ENCODE assay signal across 26 mouse cellular contexts in the genomic region with DNA sequence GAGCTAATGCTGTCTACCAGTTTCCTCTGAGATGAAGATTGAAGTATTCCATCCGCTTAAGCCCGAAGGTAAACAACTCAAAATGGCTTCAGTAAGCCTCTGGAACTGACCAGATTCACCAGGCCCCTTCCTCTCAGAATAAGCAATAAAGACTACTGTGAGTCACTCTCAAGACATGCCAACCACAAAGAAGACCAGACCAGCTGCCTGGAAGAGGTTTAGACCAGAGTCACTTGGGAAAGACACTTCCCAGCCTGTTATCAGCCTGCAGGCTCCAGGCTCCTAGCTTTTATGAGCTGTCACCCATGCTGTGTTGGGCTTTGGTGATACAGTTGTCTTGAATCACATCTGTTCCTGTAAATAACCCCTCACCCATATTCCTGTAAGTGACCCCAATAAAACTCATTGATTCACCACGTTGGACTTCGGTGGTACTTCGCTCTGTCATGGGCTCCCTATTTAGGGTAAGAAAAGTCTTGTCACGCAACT. TPM values are rescaled to one million over a fixed set of nuclear protein-coding genes. Genes with fewer than 3 reads are reported as not detected.
"Had no signal": no experiment of that assay in that cellular context is flagged by ENCODE, and none has a peak within 500 bp of the region (broad histone marks: within the 10 kb centered on the region; RNA-seq: fewer than 3 reads in every experiment).

No protein-coding gene starts in this region.

- H3K27ac ChIP-seq: gastrocnemius, adult 2 months; heart, embryonic 10.5 days; hindbrain, embryonic 10.5 days; hindbrain, embryonic 12.5 days; hindbrain, embryonic 14.5 days; intestine, embryonic 15.5 days; kidney, embryonic 15.5 days; kidney, postnatal 0 days; left cerebral cortex, adult 2 months; limb, embryonic 10.5 days; limb, embryonic 12.5 days; liver, embryonic 13.5 days had no signal

- DNase-seq: gastrocnemius, adult 2 months; gastrocnemius, postnatal 10 days; gastrocnemius, postnatal 25 days; heart, adult 18-20 months; heart, postnatal 10 days; heart, postnatal 4 days; kidney, adult 2 months; kidney, adult 9 months; kidney, postnatal 14 days; kidney, postnatal 36 days; liver; liver, embryonic 13.5 days had no signal

- H3K27me3 ChIP-seq: heart, embryonic 12.5 days; hindbrain, embryonic 12.5 days; intestine, embryonic 15.5 days; kidney, embryonic 15.5 days; limb, embryonic 12.5 days; liver, embryonic 13.5 days had no signal

- H3K36me3 ChIP-seq: heart, embryonic 10.5 days; heart, embryonic 12.5 days; hindbrain, embryonic 10.5 days; hindbrain, embryonic 12.5 days; intestine, embryonic 15.5 days; kidney, embryonic 15.5 days; limb, embryonic 10.5 days; limb, embryonic 12.5 days; liver, embryonic 13.5 days had no signal

- H3K4me3 ChIP-seq: gastrocnemius, adult 2 months; heart, embryonic 10.5 days; heart, embryonic 12.5 days; hindbrain, embryonic 10.5 days; hindbrain, embryonic 12.5 days; intestine, embryonic 15.5 days; kidney, embryonic 15.5 days; left cerebral cortex, adult 2 months; limb, embryonic 10.5 days; limb, embryonic 12.5 days; liver, embryonic 13.5 days had no signal

- ATAC-seq: hindbrain, embryonic 16.5 days; inflammation-experienced regulatory T-cells, adult 6 months; intestine, embryonic 15.5 days; intestine, postnatal 0 days had no signal

RNA-seq across cellular contexts. Expression of a gene that starts 5.5 kb away (rescaled TPM):
- polyA plus RNA-seq: hindbrain, embryonic 12.5 days had no signal
